Comparison of ENCODE assay signal across 15 mouse cellular contexts in the genomic region with DNA sequence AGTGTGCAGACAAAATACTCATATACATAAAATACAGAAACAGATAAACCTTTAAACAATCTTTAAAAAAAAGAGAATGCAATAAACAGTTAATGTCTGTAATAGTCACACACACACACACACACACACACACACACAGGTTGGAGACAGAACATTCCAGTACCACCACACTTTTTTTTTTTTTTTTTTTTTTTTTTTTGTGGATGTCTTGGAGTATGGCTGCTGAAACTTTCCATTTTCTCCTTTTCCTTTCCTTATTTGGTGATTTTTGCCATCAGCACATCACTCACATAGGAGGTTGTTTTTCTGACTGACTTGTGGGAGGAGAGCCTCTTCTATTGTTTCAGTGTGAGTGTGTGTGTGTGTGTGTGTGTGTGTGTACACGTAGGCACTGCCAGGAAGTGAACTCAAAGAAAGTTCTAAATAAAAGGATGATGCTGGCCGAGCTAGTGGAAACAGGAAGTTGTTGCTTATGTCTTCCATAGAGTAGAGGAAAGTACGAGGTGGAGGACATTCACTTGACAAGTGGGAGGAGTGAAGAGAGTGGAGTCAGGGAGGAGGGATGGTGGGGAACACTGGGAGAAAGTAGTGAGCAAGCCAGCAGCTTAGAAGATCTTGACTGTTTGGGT. TPM values are rescaled to one million over a fixed set of nuclear protein-coding genes. Genes with fewer than 3 reads are reported as not detected.
DNase-seq lines count a peak whose midpoint lies in the region; ATAC-seq lines count a peak whose summit lies in the region.
"Had no signal": no experiment of that assay in that cellular context is flagged by ENCODE, and none has a peak within 500 bp of the region (broad histone marks: within the 10 kb centered on the region; RNA-seq: fewer than 3 reads in every experiment).

No protein-coding gene starts in this region.

- H3K36me3 ChIP-seq in forebrain, embryonic 14.5 days (ENCODE audit: control insufficient read depth, insufficient read depth, low read length), result no peaks in the 10 kb centered on the region
- H3K36me3 ChIP-seq: neural tube, embryonic 13.5 days had no signal

- peak; percentile 53 to 55; a peak in 2 of 4 replicates for ATAC-seq in hematopoietic stem cell, adult 5-6 weeks (replicated peaks in 1 of 2; ENCODE audit: insufficient read depth in 1 of 2, low FRiP score in 2 of 2, low TSS enrichment in 1 of 2, low read depth in 1 of 2, poor library complexity in 2 of 2, severe bottlenecking in 2 of 2)
- peak; percentile 85 for ATAC-seq in megakaryocyte, adult 5-6 weeks (ENCODE audit: poor library complexity, severe bottlenecking)
- no peak for ATAC-seq in forebrain, embryonic 14.5 days
- ATAC-seq: Patski had no signal

- no peak overlapping the region for H3K9ac ChIP-seq in forebrain, embryonic 14.5 days (ENCODE audit: low read length)
- H3K9ac ChIP-seq: neural tube, embryonic 13.5 days had no signal

- no peaks in the 10 kb centered on the region for H3K27me3 ChIP-seq in forebrain, embryonic 14.5 days (replicated peaks; ENCODE audit: control insufficient read depth, insufficient read depth, low read length)
- H3K27me3 ChIP-seq: neural tube, embryonic 13.5 days had no signal

- no peak overlapping the region for H3K4me3 ChIP-seq in forebrain, embryonic 14.5 days (ENCODE audit: low read depth, low read length)
- H3K4me3 ChIP-seq: neural tube, embryonic 13.5 days had no signal

- H3K4me1 ChIP-seq in forebrain, embryonic 14.5 days (ENCODE audit: control insufficient read depth, insufficient read depth, low read length), result no peaks in the 10 kb centered on the region

- WGBS in forebrain, embryonic 14.5 days, result 56% methylated on average over 3 of the region's 3 CpGs

- DNase-seq in 3T3-L1 (ENCODE audit: low read depth, low spot score), result peak; percentile 53
- peak; percentile 85 for DNase-seq in 416B (ENCODE audit: low read depth)
- DNase-seq in ovary, postnatal 36 days (ENCODE audit: low spot score), result no peak
- DNase-seq in layer of hippocampus, adult 9-11 months, result no peak
- DNase-seq in forebrain, embryonic 14.5 days (ENCODE audit: low spot score), result no peak
- DNase-seq: adrenal gland, postnatal 14 days; cerebellum, adult 9-11 months; gastrocnemius, postnatal 10 days; heart, postnatal 36 days; right cerebral cortex, postnatal 14 days had no signal

- H3K27ac ChIP-seq in forebrain, embryonic 14.5 days (ENCODE audit: low read depth, low read length), result no peak overlapping the region
- H3K27ac ChIP-seq: kidney, postnatal 0 days; neural tube, embryonic 13.5 days had no signal

- H3K9me3 ChIP-seq in forebrain, embryonic 14.5 days (replicated peaks; ENCODE audit: control insufficient read depth, low read length), result no peaks in the 10 kb centered on the region
- H3K9me3 ChIP-seq: neural tube, embryonic 13.5 days had no signal

- no peak overlapping the region for H3K4me2 ChIP-seq in forebrain, embryonic 14.5 days (ENCODE audit: low read length)
- H3K4me2 ChIP-seq: neural tube, embryonic 13.5 days had no signal

RNA-seq across cellular contexts. Expression of a gene that starts 15.4 kb away (rescaled TPM):
- 101 and 116 TPM in 2 replicates for total RNA-seq in hematopoietic stem cell, adult 5-6 weeks (2017)
- 67.1 and 69.4 TPM in 2 replicates for total RNA-seq in megakaryocyte, adult 5-6 weeks (2015)
- total RNA-seq in megakaryocyte, adult 5-6 weeks (2017), result 96.3 and 108 TPM in 2 replicates
- 23.2 and 29.9 TPM in 2 replicates for polyA plus RNA-seq in forebrain, embryonic 14.5 days (2014; fragmentation: Nextera tagmentation; extraction: Ambion mirVana)

Comparison
In these comparisons a context has a peak if more than half of its experiments do, and no peak if none do; other contexts are left out.
1. DNase-seq: peak in 3T3-L1 (single experiment) and 416B (single experiment); none in ovary, postnatal 36 days (single experiment), layer of hippocampus, adult 9-11 months (single experiment) and forebrain, embryonic 14.5 days (single experiment).